Mouse (Mus musculus) lung, embryonic 16.5 days (tissue): ENCODE measurements around the gene Slc27a1. TPM values are rescaled to one million over a fixed set of nuclear protein-coding genes. Genes with fewer than 3 reads are reported as not detected.
A peak's percentile ranks its signal among the peaks of the same experiment; 100 is the strongest.

Experiments
- ATAC-seq: fragments of 200-750 bp; cut with Nextera tagmentation; 2 replicates; pipeline ENCODE4 v1.8.0; 2017; ENCODE audit warnings: low read depth, mild to moderate bottlenecking, moderate library complexity
- H3K27ac ChIP-seq: fragments of 300-500 bp; sonication (generic); 2 replicates; pipeline ENCODE4 v1.5.1; 2014; ENCODE audit warnings: mild to moderate bottlenecking, control low read depth, low read length
- H3K27me3 ChIP-seq: fragments of 300-500 bp; sonication (generic); 2 replicates; pipeline ENCODE4 v1.6.1; 2014; ENCODE audit warnings: low read depth, low read length, mixed read lengths; ENCODE audit not compliant: control insufficient read depth, insufficient read depth
- H3K36me3 ChIP-seq: fragments of 300-500 bp; sonication (generic); 2 replicates; pipeline ENCODE4 v1.6.1; 2014; ENCODE audit warnings: low read length; ENCODE audit not compliant: control insufficient read depth, insufficient read depth
- H3K4me1 ChIP-seq: fragments of 300-500 bp; sonication (generic); replicated peaks from 2 replicates; pipeline ENCODE4 v1.6.1; 2014; ENCODE audit warnings: low read length, mixed read lengths; ENCODE audit not compliant: control insufficient read depth, insufficient read depth
- H3K4me2 ChIP-seq: fragments of 300-500 bp; sonication (generic); 2 replicates; pipeline ENCODE4 v1.6.1; 2014; ENCODE audit warnings: low read depth, low read length, control low read depth
- H3K4me3 ChIP-seq: fragments of 300-500 bp; sonication (generic); 2 replicates; pipeline ENCODE4 v1.5.1; 2014; ENCODE audit warnings: mild to moderate bottlenecking, low read length, control low read depth
- H3K9ac ChIP-seq: fragments of 300-500 bp; sonication (generic); 2 replicates; pipeline ENCODE4 v1.6.1; 2014; ENCODE audit warnings: low read length, control low read depth
- H3K9me3 ChIP-seq: fragments of 300-500 bp; sonication (generic); 2 replicates; pipeline ENCODE4 v1.6.1; 2016; ENCODE audit warnings: low read length; ENCODE audit not compliant: control insufficient read depth
- WGBS: fragments of 180-500 bp; shearing (Covaris S2); extraction: QIAGEN DNeasy Blood & Tissue Kit; methylation state at CpG from one replicate; pipeline ENCODE4 v1.1.7; 2014; 5-methylcytosine and 5-hydroxymethylcytosine counted together
- polyA plus RNA-seq: library from polyadenylated mRNA; unstranded; fragments of >200 nt; fragmentation: Nextera tagmentation; extraction: Ambion mirVana; gene quantifications from 2 replicates; pipeline ENCODE4 v1.2.1, GENCODE M21; 2015

Gene Slc27a1
- polyA plus RNA-seq, 1 experiment from 2014 or later = 39.5 TPM

- Histone ChIP-seq H3K4me1 (peaks cover 7% of the 10 kb centered on the region), H3K4me2 (peak overlapping the region; percentile 52), H3K36me3 (no peaks in the 10 kb centered on the region), H3K9me3 (0 out of 2 replicates have a peak, but pooled peaks cover 2% of the 10 kb centered on the region), H3K9ac (peak overlapping the region; percentile 30), H3K27ac (no peak overlapping the region), H3K4me3 (peak overlapping the region; percentile 28), H3K27me3 (peaks cover 37% of the 10 kb centered on the region)
- WGBS = 2% methylated on average over 33 of the region's 33 CpGs
- peak; percentile 44 for ATAC-seq
These were observed 5.9 kb upstream of the Slc27a1 start for GRCm38 (mm10) chr8:71562751-71563150.

GRCm38 (mm10) chr8:71563992-71564391, 4.7 kb upstream of the Slc27a1 start:
- no peak for ATAC-seq
- H3K9ac ChIP-seq = no peak overlapping the region
- H3K4me1 ChIP-seq = peaks cover 10% of the 10 kb centered on the region
- H3K36me3 ChIP-seq = no peaks in the 10 kb centered on the region
- H3K4me2 ChIP-seq = no peak overlapping the region
- 0 out of 2 replicates have a peak, but pooled peaks cover 2% of the 10 kb centered on the region for H3K9me3 ChIP-seq
- H3K27me3 ChIP-seq = peaks cover 25% of the 10 kb centered on the region
- WGBS = 89% methylated on average over 4 of the region's 4 CpGs
- H3K4me3 ChIP-seq = no peak overlapping the region
- no peak overlapping the region for H3K27ac ChIP-seq

DNA sequence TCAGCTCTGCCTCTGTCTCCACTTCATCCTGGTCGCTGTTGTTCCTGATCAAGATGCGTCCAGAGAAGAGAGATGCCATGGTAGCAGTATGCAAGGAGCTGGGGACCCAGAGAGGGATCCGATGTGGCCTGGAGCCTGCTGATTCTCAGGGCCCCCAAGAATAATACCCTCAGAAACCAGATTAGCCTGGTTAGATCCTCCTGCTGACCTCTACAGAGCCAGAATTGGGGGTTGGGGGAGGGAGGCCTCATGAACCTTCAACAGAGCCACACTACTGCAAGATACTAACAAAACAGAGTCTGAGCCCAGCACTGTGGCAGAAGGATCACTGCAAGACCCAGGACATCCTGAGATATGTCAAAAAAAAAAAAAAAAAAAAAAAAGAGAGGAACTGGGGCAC, 2.2 kb upstream of the Slc27a1 start, which contains the start of gene Nxnl1:
Gene Nxnl1 (minus strand): TSS at position 101 of the 400 bp plus-strand sequence.
- peaks cover 13% of the 10 kb centered on the region for H3K4me1 ChIP-seq
- ATAC-seq = no peak
- no peak within 1 kb of the TSS for H3K27ac ChIP-seq
- 0 out of 2 replicates have a peak, but pooled peaks cover 2% of the 10 kb centered on the region for H3K9me3 ChIP-seq
- H3K9ac ChIP-seq = no peak within 1 kb of the TSS
- H3K36me3 ChIP-seq = no peaks in the 10 kb centered on the region
- 62% methylated on average over 3 of the region's 3 CpGs for WGBS
- no peak within 1 kb of the TSS for H3K4me3 ChIP-seq
- H3K27me3 ChIP-seq = peaks cover 15% of the 10 kb centered on the region
- no peak within 1 kb of the TSS for H3K4me2 ChIP-seq

GRCm38 (mm10) chr8:71567587-71567986, 1.1 kb upstream of the Slc27a1 start:
- peaks cover 4% of the 10 kb centered on the region for H3K27me3 ChIP-seq
- 63% methylated on average over 7 of the region's 7 CpGs for WGBS

DNA sequence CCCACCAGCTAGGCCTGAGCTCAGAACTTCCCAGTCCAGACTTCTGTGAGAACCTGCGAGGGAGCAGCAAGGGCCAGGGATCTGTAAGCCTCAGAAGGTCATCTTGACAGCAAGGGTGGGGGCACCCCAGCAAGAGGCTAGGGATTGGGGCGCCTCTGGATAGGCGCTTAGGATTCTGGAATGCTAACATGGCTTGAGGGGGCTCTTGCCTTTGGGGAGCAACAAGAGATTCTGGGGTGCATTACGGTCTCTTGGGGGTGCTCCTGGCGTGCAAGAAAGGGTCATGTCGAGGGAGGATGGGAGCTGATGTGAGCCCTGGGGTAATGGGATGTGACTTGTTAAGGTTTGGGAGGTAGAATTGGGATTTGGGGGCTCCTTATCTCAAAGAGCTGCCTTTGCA, 259 bp downstream of the Slc27a1 start:
- peak overlapping the region; percentile 74 for H3K4me2 ChIP-seq
- no peaks in the 10 kb centered on the region for H3K36me3 ChIP-seq
- peaks cover 9% of the 10 kb centered on the region for H3K4me1 ChIP-seq
- 30% methylated on average over 6 of the region's 6 CpGs for WGBS
- H3K9me3 ChIP-seq = 0 out of 2 replicates have a peak, but pooled peaks cover 2% of the 10 kb centered on the region
- peak overlapping the region; percentile 70 for H3K9ac ChIP-seq
- ATAC-seq = no peak
- no peaks in the 10 kb centered on the region for H3K27me3 ChIP-seq
- H3K27ac ChIP-seq = peak overlapping the region; percentile 91
- H3K4me3 ChIP-seq = peak overlapping the region; percentile 62

More at GRCm38 (mm10) chr8:71567587-71567986, 1.1 kb upstream of the Slc27a1 start:
- Histone ChIP-seq H3K9me3 (0 out of 2 replicates have a peak, but pooled peaks cover 2% of the 10 kb centered on the region), H3K9ac (no peak overlapping the region), H3K4me3 (no peak overlapping the region), H3K27ac (no peak overlapping the region), H3K4me2 (no peak overlapping the region), H3K36me3 (no peaks in the 10 kb centered on the region), H3K4me1 (peaks cover 11% of the 10 kb centered on the region)
- ATAC-seq = no peak

GRCm38 (mm10) chr8:71569366-71570290, 946 bp downstream of the Slc27a1 start:
- peak; percentile 77 for ATAC-seq
- WGBS = under 1% methylated on average over 51 of the region's 51 CpGs
- Histone ChIP-seq H3K9me3 (no peaks in the 10 kb centered on the region), H3K27ac (peak overlapping the region; percentile 91), H3K9ac (peak overlapping the region; percentile 70), H3K4me3 (peak overlapping the region; percentile 62), H3K4me1 (peaks cover 9% of the 10 kb centered on the region), H3K27me3 (no peaks in the 10 kb centered on the region), H3K36me3 (no peaks in the 10 kb centered on the region), H3K4me2 (peak overlapping the region; percentile 74)

DNA sequence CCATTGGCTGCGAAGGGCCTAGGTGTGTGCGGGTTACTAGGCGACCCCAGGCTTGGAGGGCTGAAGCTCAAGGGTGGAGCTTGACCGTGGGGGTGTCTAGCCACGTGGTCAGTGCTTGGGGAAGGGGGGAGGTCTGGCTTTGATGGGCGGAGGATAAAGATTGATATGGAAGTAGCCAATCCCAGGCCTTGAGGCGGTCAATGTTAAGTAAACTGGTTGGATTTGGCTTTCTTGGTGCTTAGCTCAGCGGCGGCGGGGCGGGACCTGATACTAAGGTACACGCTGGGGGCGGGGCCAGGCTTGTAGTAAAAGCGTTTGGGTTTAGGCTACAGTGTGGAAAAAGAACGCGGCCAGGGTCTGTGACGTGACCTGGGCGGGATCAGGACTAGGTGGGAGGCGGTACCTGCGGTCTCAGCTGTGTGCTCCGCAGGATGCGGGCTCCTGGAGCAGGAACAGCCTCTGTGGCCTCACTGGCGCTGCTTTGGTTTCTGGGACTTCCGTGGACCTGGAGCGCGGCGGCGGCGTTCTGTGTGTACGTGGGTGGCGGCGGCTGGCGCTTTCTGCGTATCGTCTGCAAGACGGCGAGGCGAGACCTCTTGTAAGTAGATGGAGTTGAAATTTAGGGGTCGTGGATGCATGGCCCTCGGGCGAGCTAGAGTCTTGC, 1.7 kb downstream of the Slc27a1 start:
- peak overlapping the region; percentile 67 for H3K9ac ChIP-seq
- peak overlapping the region; percentile 74 for H3K4me2 ChIP-seq
- under 1% methylated on average over 41 of the region's 41 CpGs for WGBS
- H3K4me1 ChIP-seq = peaks cover 9% of the 10 kb centered on the region
- H3K9me3 ChIP-seq = no peaks in the 10 kb centered on the region
- peak overlapping the region; percentile 85 for H3K27ac ChIP-seq
- peak; percentile 87 for ATAC-seq
- no peaks in the 10 kb centered on the region for H3K27me3 ChIP-seq
- H3K4me3 ChIP-seq = peak overlapping the region; percentile 62
- H3K36me3 ChIP-seq = no peaks in the 10 kb centered on the region

GRCm38 (mm10) chr8:71572077-71572476, 3.4 kb downstream of the Slc27a1 start:
- H3K36me3 ChIP-seq = no peaks in the 10 kb centered on the region
- peak overlapping the region; percentile 60; the same call in 1 of the 2 replicates for H3K27ac ChIP-seq
- 77% methylated on average over 2 of the region's 2 CpGs for WGBS
- no peak overlapping the region for H3K4me2 ChIP-seq
- peaks cover 9% of the 10 kb centered on the region for H3K4me1 ChIP-seq
- H3K4me3 ChIP-seq = no peak overlapping the region
- H3K9ac ChIP-seq = no peak overlapping the region
- no peaks in the 10 kb centered on the region for H3K27me3 ChIP-seq
- ATAC-seq = no peak
- no peaks in the 10 kb centered on the region for H3K9me3 ChIP-seq
